Mouse (Mus musculus) thymus, postnatal 14 days (tissue): ENCODE data around the gene Angptl6.

Experiments used
- DNase-seq: peaks from one replicate; pipeline ENCODE4 v3.0.0; 2021

The Angptl6 gene

GRCm38 (mm10) chr9:20878710-20879065 is 839 bp downstream of the Angptl6 start:
- DNase-seq: peak; percentile 64

- DNase-seq: peak; percentile 99
Measured at GRCm38 (mm10) chr9:20878041-20878709, 1.4 kb downstream of the Angptl6 start.

- no peak for DNase-seq
Measured at GRCm38 (mm10) chr9:20877118-20878040, 2.1 kb downstream of the Angptl6 start.

- DNase-seq: no peak
Measured at GRCm38 (mm10) chr9:20876318-20877117, 3.0 kb downstream of the Angptl6 start.

GRCm38 (mm10) chr9:20875021-20875790 is 4.3 kb downstream of the Angptl6 start:
- no peak for DNase-seq

- no peak for DNase-seq
Measured at GRCm38 (mm10) chr9:20873521-20873920, 6.0 kb downstream of the Angptl6 start.

- DNase-seq: no peak
Measured at GRCm38 (mm10) chr9:20872991-20873390, 6.5 kb downstream of the Angptl6 start.

GRCm38 (mm10) chr9:20870211-20871173 is 9.0 kb downstream of the Angptl6 start:
- no peak for DNase-seq

- no peak for DNase-seq
Measured at GRCm38 (mm10) chr9:20869246-20869645, 10.3 kb downstream of the Angptl6 start.

GRCm38 (mm10) chr9:20868448-20869001 is 11.0 kb downstream of the Angptl6 start, which contains the start of gene A230050P20Rik:
TSS of gene A230050P20Rik (plus strand) at chr9:20868642.
- DNase-seq: peak; percentile 62

GRCm38 (mm10) chr9:20866879-20867278 is 12.6 kb downstream of the Angptl6 start:
- no peak for DNase-seq

GRCm38 (mm10) chr9:20862225-20862624 is 17.3 kb downstream of the Angptl6 start:
- DNase-seq: no peak

- DNase-seq: peak; percentile 58
Measured at GRCm38 (mm10) chr9:20861821-20862220, 17.7 kb downstream of the Angptl6 start.

GRCm38 (mm10) chr9:20859926-20860325 is 19.6 kb downstream of the Angptl6 start:
- DNase-seq: no peak

GRCm38 (mm10) chr9:20857131-20857530 is 22.4 kb downstream of the Angptl6 start:
- DNase-seq: peak; percentile 54

- DNase-seq: no peak
Measured at GRCm38 (mm10) chr9:20850179-20850578, 29.3 kb downstream of the Angptl6 start.

- DNase-seq: no peak
Measured at GRCm38 (mm10) chr9:20842670-20843069, 36.9 kb downstream of the Angptl6 start.

- no peak for DNase-seq
Measured at GRCm38 (mm10) chr9:20842211-20842610, 37.3 kb downstream of the Angptl6 start.

GRCm38 (mm10) chr9:20838931-20839330 is 40.6 kb downstream of the Angptl6 start:
- DNase-seq: no peak

GRCm38 (mm10) chr9:20837184-20837947 is 42.2 kb downstream of the Angptl6 start:
- no peak for DNase-seq
